Mouse (Mus musculus): ENCODE measurements around the gene Prelid1. TPM values are rescaled to one million over a fixed set of nuclear protein-coding genes. Genes with fewer than 3 reads are reported as not detected.

The Prelid1 gene
- polyA plus RNA-seq, 1 experiment from 2014 or later = 398 TPM

DNA sequence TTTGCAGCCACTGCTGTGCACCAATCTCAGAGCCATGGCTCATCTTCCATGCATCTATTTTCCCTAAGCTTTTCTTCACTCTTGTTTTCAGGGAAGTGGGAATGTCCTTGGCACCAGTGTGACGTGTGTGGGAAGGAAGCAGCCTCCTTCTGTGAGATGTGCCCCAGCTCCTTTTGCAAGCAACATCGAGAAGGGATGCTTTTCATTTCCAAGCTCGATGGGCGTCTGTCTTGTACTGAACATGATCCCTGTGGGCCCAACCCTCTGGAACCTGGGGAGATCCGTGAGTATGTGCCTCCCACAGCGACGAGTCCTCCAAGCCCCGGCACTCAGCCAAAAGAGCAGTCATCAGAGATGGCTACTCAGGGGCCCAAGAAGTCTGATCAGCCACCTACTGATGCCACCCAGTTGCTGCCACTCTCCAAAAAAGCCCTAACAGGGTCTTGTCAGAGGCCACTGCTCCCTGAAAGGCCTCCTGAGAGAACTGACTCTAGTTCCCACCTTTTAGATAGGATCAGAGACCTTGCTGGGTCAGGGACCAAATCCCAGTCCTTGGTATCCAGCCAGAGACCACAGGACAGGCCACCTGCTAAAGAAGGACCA, 8.2 kb upstream of the Prelid1 start:
- H3K36me3 ChIP-seq (ENCODE audit: insufficient read depth, low read length) = peaks cover 68% of the 10 kb centered on the region
- H3K4me3 ChIP-seq (replicated peaks; ENCODE audit: low read depth, low read length) = no peak overlapping the region
- H3K4me1 ChIP-seq (replicated peaks; ENCODE audit: insufficient read depth, low read length) = no peaks in the 10 kb centered on the region
- no peaks in the 10 kb centered on the region for H3K9me3 ChIP-seq (replicated peaks; ENCODE audit: low read length)
- WGBS = 85% methylated on average over 8 of the region's 8 CpGs
- H3K9ac ChIP-seq (ENCODE audit: low read depth, low read length) = no peak overlapping the region
- no peak for ATAC-seq (replicated peaks; ENCODE audit: low FRiP score, low read depth)
- no peak for DNase-seq (ENCODE audit: low spot score)
- TF ChIP-seq CTCF (IDR thresholded peaks at IDR 0.05; ENCODE audit: low read depth) = no peak
- H3K27ac ChIP-seq = no peak overlapping the region
- no peaks in the 10 kb centered on the region for H3K27me3 ChIP-seq (ENCODE audit: insufficient read depth, low read length)
- no peak overlapping the region for H3K4me2 ChIP-seq (ENCODE audit: low read length)

- WGBS = 52% methylated on average over 9 of the region's 9 CpGs
- ATAC-seq (replicated peaks; ENCODE audit: low FRiP score, low read depth) = no peak
Observed at GRCm38 (mm10) chr13:55313051-55313450, 7.2 kb upstream of the Prelid1 start.

DNA sequence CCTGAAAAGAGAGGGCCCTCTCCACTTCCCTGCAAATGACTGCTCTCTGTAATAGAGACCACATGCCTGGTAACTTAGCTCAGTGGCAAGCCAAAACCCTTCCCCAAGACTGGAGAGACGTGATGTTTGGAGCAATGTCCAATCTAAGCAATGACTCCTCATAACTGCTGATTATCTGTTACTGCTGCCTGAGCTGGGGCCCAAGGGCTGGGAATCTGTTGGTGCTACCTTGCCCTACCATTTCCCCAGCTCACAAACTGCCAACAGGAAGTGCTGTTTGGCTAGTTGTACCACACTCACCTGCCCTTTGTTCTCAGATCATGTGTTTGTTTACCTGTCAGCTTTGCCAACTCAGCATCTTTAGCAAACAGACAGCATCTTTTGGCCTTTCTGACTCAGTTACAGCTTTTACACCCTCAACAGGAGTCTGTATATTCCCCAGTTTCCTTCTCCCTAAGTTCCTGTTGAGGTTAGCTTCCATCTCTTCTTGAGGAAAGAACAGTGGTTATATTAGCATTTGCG, 5.3 kb upstream of the Prelid1 start:
- Histone ChIP-seq H3K4me2 (ENCODE audit: low read length) (no peak overlapping the region), H3K36me3 (ENCODE audit: insufficient read depth, low read length) (peaks cover 68% of the 10 kb centered on the region), H3K27me3 (ENCODE audit: insufficient read depth, low read length) (no peaks in the 10 kb centered on the region)

More at GRCm38 (mm10) chr13:55313051-55313450, 7.2 kb upstream of the Prelid1 start:
- no peak for DNase-seq (ENCODE audit: low spot score)
- TF ChIP-seq CTCF (IDR thresholded peaks at IDR 0.05; ENCODE audit: low read depth) = no peak
- Histone ChIP-seq H3K27ac (no peak overlapping the region), H3K9ac (ENCODE audit: low read depth, low read length) (no peak overlapping the region), H3K27me3 (ENCODE audit: insufficient read depth, low read length) (no peaks in the 10 kb centered on the region), H3K4me3 (replicated peaks; ENCODE audit: low read depth, low read length) (no peak overlapping the region), H3K4me2 (ENCODE audit: low read length) (no peak overlapping the region), H3K4me1 (replicated peaks; ENCODE audit: insufficient read depth, low read length) (no peaks in the 10 kb centered on the region), H3K9me3 (replicated peaks; ENCODE audit: low read length) (no peaks in the 10 kb centered on the region), H3K36me3 (ENCODE audit: insufficient read depth, low read length) (peaks cover 63% of the 10 kb centered on the region)

GRCm38 (mm10) chr13:55318351-55318750, 1.9 kb upstream of the Prelid1 start:
- H3K4me1 ChIP-seq (replicated peaks; ENCODE audit: insufficient read depth, low read length) = peaks cover 11% of the 10 kb centered on the region; the same call in 1 of the 2 replicates
- H3K9ac ChIP-seq (ENCODE audit: low read depth, low read length) = no peak overlapping the region
- WGBS = 81% methylated on average over 3 of the region's 3 CpGs
- no peak overlapping the region for H3K4me3 ChIP-seq (replicated peaks; ENCODE audit: low read depth, low read length)
- no peak for TF ChIP-seq CTCF (IDR thresholded peaks at IDR 0.05; ENCODE audit: low read depth)
- ATAC-seq (replicated peaks; ENCODE audit: low FRiP score, low read depth) = no peak
- DNase-seq (ENCODE audit: low spot score) = no peak
- peaks cover 39% of the 10 kb centered on the region for H3K36me3 ChIP-seq (ENCODE audit: insufficient read depth, low read length)
- H3K27me3 ChIP-seq (ENCODE audit: insufficient read depth, low read length) = no peaks in the 10 kb centered on the region
- H3K27ac ChIP-seq = no peak overlapping the region
- no peaks in the 10 kb centered on the region for H3K9me3 ChIP-seq (replicated peaks; ENCODE audit: low read length)
- H3K4me2 ChIP-seq (ENCODE audit: low read length) = no peak overlapping the region

More for the DNA sequence above, 5.3 kb upstream of the Prelid1 start:
- Histone ChIP-seq H3K27ac (no peak overlapping the region), H3K9ac (ENCODE audit: low read depth, low read length) (no peak overlapping the region), H3K9me3 (replicated peaks; ENCODE audit: low read length) (no peaks in the 10 kb centered on the region), H3K4me1 (replicated peaks; ENCODE audit: insufficient read depth, low read length) (no peaks in the 10 kb centered on the region), H3K4me3 (replicated peaks; ENCODE audit: low read depth, low read length) (no peak overlapping the region)
- DNase-seq (ENCODE audit: low spot score) (no peak), ATAC-seq (replicated peaks; ENCODE audit: low FRiP score, low read depth) (no peak; the same call in 1 of the 2 replicates)
- no peak for TF ChIP-seq CTCF (IDR thresholded peaks at IDR 0.05; ENCODE audit: low read depth)
- WGBS = 86% methylated on average over 2 of the region's 2 CpGs

- TF ChIP-seq CTCF (IDR thresholded peaks at IDR 0.05; ENCODE audit: low read depth) = no peak
- 0% methylated on average over 73 of the region's 73 CpGs for WGBS
- Histone ChIP-seq H3K9me3 (replicated peaks; ENCODE audit: low read length) (no peaks in the 10 kb centered on the region), H3K27me3 (ENCODE audit: insufficient read depth, low read length) (no peaks in the 10 kb centered on the region), H3K4me1 (replicated peaks; ENCODE audit: insufficient read depth, low read length) (peaks cover 14% of the 10 kb centered on the region; the same call in 1 of the 2 replicates), H3K9ac (ENCODE audit: low read depth, low read length) (peak within 1 kb of the TSS; percentile 96), H3K4me3 (replicated peaks; ENCODE audit: low read depth, low read length) (peak within 1 kb of the TSS; percentile 85), H3K27ac (peak within 1 kb of the TSS; percentile 80), H3K4me2 (ENCODE audit: low read length) (peak within 1 kb of the TSS; percentile 98), H3K36me3 (ENCODE audit: insufficient read depth, low read length) (peaks cover 40% of the 10 kb centered on the region)
- DNase-seq (ENCODE audit: low spot score) (peak; percentile 93), ATAC-seq (replicated peaks; ENCODE audit: low FRiP score, low read depth) (peak; percentile 88)
Observed at GRCm38 (mm10) chr13:55321434-55322129, 1.3 kb downstream of the Prelid1 start, which contains the start of gene Rab24. TSS of gene Rab24 (minus strand) at chr13:55321946.

- ATAC-seq (replicated peaks; ENCODE audit: low FRiP score, low read depth) = peak; percentile 25; the same call in 1 of the 2 replicates
- peak; percentile 87 for DNase-seq (ENCODE audit: low spot score)
- H3K9ac ChIP-seq (ENCODE audit: low read depth, low read length) = peak overlapping the region; percentile 96
- H3K36me3 ChIP-seq (ENCODE audit: insufficient read depth, low read length) = peaks cover 40% of the 10 kb centered on the region
- H3K27ac ChIP-seq = peak overlapping the region; percentile 80
- H3K27me3 ChIP-seq (ENCODE audit: insufficient read depth, low read length) = no peaks in the 10 kb centered on the region
- H3K4me3 ChIP-seq (replicated peaks; ENCODE audit: low read depth, low read length) = peak overlapping the region; percentile 85
- H3K9me3 ChIP-seq (replicated peaks; ENCODE audit: low read length) = no peaks in the 10 kb centered on the region
- peak; percentile 68 for TF ChIP-seq CTCF (IDR thresholded peaks at IDR 0.05; ENCODE audit: low read depth)
- peak overlapping the region; percentile 98 for H3K4me2 ChIP-seq (ENCODE audit: low read length)
- WGBS = under 1% methylated on average over 31 of the region's 31 CpGs
- peaks cover 14% of the 10 kb centered on the region; the same call in 1 of the 2 replicates for H3K4me1 ChIP-seq (replicated peaks; ENCODE audit: insufficient read depth, low read length)
Observed at GRCm38 (mm10) chr13:55322130-55322825, 2.0 kb downstream of the Prelid1 start.
